Mouse (Mus musculus) duodenum, adult 2 months (tissue): ENCODE measurements around the gene Arl14. TPM values are rescaled to one million over a fixed set of nuclear protein-coding genes. Genes with fewer than 3 reads are reported as not detected.

Experiments used
- polyA plus RNA-seq: library from polyadenylated mRNA; depleted of rRNA; stranded (reverse); fragments of >200 nt; gene quantifications from 2 replicates; pipeline ENCODE4 v1.2.3, GENCODE M21; 2012; ENCODE audit warnings: low replicate concordance; rRNA removed

The Arl14 gene
- 0.77 and 0.83 TPM in 2 replicates for polyA plus RNA-seq

GRCm38 (mm10) chr3:69221806-69222501 is at the start of gene Arl14:
TSS of gene Arl14 (plus strand) at chr3:69222419.

Other genes with a start within 250 kb of the Arl14 start
- gene Ift80, start 217.8 kb upstream of the Arl14 start, polyA plus RNA-seq = 0.08 and 0.27 TPM in 2 replicates
- gene Smc4, start 217.7 kb upstream of the Arl14 start, polyA plus RNA-seq = 1.8 and 4.2 TPM in 2 replicates
- gene Trim59, start 177.7 kb upstream of the Arl14 start, polyA plus RNA-seq = 1.2 and 1.8 TPM in 2 replicates
- 2.3 and 2.6 TPM in 2 replicates for gene Kpna4, start 95.3 kb upstream of the Arl14 start, polyA plus RNA-seq
- 0.70 and 1.5 TPM in 2 replicates for gene Ppm1l, start 94.4 kb downstream of the Arl14 start, polyA plus RNA-seq